Mouse (Mus musculus): Measurements from ENCODE around the gene Gm28230.

Gene Gm28230

DNA sequence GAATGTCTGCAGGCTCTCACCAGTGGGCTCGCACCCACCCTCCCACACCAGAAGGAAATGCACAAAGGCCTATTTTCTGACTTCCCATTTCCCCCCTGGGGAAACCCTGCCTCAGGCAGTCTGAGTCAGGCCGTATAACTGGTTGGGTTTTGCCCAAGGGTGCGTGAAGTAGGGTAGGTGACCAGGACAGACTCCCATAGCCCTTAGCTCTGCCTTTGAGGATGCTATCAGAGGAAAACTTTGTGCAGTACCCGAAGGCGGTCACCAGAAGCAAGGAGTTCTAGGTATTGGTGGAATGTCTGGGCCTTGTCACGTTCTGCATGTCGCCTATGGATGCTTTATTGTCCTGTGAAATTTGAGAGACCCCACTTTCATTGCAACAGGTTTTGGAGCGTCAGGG, 3.6 kb upstream of the Gm28230 start:
- peak; percentile 32 for DNase-seq (ENCODE audit: low spot score)

DNA sequence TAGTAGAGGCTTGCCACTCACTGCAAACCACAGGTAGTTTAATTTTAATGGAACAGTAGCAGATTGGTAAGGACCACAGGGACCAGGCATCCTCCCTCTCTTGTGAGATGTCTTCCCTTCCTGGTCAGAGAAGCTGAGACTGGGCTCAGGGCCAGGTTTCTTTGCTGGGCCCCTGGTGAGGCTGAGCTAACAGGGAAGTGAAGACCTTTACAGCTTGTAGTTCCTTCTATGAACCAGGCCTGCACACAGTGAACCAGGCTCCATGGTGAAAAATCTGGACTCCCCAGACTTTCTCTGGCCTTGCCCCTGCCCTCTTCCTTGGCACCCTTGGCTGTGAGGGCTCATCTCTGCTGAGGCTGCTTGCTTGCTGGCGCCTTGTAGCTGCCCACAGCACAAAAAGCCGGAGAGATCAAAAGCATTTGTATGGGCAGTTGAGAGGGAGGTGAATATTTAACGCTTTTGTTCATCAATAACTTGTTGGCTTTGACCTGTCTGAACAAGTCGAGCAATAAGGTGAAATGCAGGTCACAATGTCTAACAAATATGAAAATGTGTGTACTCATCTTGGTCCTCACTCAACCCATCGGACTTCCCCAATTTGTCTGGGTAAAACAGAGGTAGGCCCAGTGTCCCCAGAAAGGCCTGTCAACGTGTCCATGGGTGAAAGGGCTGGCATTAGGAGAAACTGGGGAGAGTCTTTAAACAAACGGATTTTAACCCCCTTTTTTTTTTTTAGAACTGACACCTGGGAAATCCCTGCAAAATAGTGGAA, 2.1 kb upstream of the Gm28230 start:
- no peak for DNase-seq (ENCODE audit: low spot score)

DNA sequence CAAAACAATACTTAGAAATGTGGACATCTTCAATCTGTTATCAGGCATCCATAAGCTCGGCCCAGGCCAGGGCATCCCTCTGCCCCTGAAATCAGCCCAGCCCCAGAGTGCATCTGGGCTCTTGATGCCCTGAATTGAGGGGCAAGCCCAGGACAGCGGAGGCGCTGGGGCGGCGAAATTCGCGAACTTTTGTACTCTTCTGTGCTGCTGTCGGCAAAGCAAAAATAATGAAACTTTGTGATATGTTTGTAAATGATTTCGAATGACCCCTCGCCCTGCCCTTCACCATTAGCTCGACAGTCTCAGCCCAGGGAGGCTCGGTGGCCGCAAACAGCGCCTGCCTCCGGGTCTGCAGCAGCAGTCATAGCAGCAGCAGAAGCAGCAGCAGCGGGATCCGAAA, 1.4 kb upstream of the Gm28230 start:
- DNase-seq (ENCODE audit: low spot score), result no peak

DNA sequence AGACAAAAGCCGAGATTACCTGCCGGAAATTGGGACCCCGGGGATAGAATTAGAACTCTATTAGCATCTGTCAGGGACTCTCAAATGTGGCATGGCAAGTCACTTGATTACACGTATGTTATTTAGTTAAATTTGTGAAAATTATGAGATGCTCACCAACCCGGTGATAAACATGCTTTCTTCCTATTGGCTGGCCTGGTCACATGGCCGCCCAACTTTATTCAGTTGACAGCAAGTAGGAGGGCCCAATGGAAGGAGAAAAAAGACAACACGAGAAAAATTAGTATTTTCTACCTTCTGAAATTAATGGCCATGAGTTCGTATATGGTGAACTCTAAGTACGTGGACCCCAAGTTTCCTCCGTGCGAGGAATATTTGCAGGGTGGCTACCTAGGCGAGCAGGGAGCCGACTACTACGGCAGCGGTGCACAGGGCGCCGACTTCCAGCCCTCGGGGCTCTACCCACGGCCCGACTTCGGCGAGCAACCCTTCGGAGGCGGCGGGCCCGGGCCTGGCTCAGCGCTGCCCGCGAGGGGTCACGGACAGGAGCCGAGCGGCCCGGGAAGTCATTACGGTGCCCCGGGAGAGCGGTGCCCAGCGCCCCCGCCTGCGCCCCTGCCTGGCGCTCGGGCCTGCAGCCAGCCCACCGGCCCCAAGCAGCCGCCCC, 578 bp downstream of the Gm28230 start:
- no peak for DNase-seq (ENCODE audit: low spot score)

DNA sequence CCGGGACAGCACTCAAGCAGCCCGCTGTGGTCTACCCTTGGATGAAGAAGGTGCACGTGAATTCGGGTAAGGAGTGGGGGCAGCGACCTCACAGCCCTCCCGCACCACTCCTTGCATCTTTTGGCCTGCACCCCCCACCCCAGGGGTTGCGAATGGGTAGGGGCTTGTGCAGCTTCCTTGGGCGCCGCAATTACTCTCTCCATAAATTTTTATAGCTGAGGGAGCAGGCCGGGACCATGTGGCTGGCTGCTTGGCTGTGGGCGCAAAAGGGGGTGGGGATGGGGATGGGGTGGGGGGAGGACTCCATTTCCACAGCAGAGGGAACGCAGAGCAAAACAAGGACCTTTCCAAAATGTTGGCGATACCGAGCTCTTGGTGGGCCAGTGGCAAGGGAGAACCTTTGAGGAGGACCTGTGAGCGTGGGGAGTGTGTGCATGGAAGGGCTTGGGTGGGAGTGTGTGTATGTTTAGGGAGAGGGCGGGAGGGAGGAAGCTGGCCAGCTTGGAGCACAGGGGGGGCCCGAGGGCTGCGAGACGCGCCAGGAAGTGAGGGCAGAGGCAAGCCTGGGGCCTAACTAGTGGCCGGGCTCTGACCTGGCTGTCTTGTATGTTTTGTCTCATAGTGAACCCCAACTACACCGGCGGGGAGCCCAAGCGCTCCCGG, 1.2 kb downstream of the Gm28230 start:
- DNase-seq (ENCODE audit: low spot score), result no peak

DNA sequence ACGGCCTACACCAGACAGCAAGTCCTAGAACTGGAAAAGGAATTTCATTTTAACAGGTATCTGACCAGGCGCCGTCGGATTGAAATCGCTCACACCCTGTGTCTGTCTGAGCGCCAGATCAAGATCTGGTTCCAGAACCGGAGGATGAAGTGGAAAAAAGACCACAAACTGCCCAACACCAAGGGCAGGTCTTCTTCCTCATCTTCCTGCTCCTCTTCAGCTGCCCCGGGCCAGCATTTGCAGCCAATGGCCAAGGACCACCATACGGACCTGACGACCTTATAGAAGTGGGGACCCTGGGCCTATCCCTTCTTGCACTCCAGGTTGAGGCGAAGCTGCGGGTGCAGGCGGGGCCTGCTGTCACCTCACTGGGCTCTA, 1.8 kb downstream of the Gm28230 start:
- DNase-seq (ENCODE audit: low spot score), result no peak

DNA sequence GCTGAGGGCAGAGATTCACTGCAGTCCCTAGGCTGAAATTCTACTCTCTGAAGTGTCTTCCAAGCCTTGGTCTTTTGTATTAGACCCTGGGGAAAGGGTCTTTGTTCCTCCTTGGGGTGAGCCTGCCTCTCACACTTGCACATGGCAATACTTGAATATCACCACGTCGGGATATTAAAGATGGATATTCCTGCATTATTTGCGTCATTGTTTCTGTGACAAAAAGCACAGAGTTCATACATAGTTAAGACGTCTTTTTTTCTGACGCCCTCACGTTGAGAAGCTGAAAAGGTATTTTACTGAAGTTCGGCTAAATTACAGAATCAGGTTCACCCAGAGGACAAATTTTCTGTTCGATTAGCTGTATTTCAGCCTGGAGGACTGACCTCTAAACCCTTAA, 3.8 kb downstream of the Gm28230 start:
- no peak for DNase-seq (ENCODE audit: low spot score)

DNA sequence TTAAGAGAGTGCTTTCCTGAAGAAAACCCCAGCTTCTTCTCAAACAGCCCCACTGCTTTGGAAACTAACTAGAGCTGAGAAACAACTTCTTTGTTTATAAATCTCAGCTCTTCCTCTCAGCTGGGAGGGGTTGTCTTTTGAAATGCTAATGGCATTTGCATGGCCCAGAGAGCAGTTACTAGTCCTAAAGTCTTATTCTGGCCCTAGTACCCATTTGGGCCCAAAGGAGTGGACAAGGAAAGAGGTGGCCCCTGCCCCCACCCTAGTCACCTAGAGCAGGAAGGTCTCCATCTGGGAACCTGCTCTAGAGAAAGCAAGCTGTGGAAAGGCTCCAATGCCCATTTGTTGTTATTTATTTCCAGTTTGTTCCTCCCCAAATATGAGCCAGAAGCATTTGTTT, 4.5 kb downstream of the Gm28230 start:
- DNase-seq (ENCODE audit: low spot score), result no peak

DNA sequence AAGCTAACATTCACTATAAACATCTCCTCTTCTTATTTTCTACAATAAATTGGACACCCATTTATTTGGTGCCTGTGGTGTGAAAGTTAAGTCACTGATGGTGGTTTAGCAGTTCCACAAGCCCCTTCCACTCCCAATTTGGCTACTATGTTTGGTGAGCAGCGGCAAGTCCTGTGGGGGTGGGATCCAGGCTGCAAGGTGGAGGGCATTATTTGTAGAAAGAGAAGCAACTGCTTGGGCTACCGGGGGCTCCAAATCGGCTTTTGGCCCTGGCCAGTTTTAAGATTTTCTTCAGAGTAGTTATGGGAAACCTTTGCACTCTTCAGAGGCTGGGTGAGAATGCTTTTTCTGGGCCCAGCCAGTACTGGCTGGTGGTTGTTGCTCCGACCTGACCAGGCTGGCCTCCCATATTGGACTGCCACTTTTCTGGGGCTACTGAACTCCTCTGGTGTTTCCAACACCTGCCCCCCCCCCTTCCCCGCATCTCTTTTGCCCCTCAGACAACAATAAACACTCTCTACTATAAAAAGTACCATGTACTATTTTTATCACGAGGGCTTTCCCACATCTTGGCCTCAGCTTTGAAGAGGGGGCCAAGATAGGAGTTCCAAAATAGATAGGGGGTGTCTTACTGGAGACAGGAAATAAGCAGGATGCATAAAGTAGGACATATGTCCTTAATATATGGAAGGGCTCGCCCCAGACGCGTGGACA, 5.4 kb downstream of the Gm28230 start:
- DNase-seq (ENCODE audit: low spot score), result no peak

DNA sequence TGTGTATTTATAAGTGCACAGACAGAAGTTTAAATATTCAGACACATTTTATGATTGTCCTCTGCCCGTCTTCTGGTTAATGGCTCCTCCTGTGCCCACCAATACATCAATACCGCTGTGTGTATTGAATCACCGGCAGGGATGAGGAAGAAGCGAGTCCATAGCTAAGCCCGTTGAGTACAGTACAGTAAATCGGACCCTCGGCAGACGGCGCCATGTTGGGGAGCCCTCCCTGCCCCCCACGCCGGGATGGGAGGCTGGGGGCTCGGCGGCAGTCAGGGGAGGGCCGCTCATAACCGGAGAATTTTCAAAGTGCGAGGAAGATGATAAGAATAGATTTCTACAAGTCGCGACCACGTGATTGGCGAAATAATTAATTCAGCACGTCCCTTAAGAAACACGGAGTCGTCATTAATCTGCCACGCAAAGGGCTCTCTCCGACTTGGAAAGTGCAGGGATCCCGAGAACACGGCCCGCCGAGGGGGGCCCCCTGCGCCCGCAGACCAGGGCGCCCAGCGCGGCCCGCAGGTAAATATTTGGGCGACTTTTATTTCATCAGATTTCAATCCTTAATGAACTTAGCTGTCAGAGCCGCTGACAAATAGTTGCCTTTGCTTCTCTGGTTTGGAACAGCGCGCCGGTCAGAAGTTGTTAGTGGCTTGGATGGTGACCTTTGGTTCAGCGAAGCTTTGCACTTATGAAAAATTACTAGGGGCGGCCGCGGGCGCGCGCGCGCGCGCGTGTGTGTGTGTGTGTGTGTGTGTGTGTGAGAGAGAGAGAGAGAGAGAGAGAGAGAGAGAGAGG, 6.2 kb downstream of the Gm28230 start:
- no peak for DNase-seq (ENCODE audit: low spot score)

DNA sequence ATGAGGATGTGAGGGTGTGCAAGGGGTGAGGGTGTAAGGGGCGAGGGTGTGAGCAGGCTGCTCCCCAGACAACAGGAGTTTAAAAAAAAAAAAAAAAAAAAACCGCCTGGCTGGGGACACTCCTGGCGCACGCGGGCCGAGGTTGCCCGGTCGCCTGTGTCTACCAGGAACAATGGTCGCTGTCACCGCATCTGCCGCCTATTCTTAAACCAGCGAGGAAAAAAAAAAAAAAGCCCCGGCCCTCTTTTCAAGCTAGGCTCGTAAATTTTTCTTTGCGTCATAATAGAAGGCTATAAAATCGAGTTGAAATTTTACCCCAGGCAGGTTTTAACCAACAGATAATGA, 6.8 kb downstream of the Gm28230 start:
- no peak for DNase-seq (ENCODE audit: low spot score)

DNA sequence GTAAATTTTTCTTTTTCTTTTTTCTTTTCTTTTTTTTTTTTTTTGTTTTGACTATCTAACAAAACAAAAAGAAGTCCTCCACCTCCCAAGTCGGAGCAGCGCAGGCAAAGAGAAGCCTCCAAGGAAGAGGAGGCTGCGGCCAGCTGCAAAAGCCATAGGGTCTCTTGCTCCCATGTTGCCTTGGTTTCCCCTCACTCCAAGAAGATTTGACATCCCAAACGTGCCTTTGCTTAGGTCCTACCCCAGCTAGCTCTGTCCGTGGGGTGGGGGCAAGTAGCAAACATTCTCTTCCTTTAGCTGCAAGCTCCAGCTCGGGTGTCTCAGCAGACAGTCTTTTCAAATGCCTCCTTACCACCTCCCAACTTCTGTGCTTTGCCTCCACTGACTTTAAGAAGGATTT, 7.2 kb downstream of the Gm28230 start:
- no peak for DNase-seq (ENCODE audit: low spot score)

DNA sequence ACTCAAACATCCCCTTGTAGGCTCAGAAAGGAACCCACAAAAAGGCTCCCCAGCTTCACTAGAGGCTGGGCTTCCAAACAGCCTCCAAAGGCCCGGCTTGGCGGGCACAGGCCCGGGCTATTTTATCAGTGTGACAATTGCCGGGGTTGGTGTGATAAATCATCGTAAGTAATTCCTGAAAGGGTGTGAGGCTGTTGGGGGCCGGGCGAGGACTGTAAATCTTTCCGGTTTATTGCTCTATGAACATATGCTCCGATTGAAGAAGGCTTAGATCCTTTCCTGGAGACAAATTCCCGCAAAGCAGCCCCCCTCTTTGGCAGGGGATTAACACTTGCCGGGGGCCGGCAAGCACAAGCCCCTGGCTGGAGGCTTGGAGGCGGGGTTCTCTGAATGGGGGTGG, 7.9 kb downstream of the Gm28230 start:
- no peak for DNase-seq (ENCODE audit: low spot score)

DNA sequence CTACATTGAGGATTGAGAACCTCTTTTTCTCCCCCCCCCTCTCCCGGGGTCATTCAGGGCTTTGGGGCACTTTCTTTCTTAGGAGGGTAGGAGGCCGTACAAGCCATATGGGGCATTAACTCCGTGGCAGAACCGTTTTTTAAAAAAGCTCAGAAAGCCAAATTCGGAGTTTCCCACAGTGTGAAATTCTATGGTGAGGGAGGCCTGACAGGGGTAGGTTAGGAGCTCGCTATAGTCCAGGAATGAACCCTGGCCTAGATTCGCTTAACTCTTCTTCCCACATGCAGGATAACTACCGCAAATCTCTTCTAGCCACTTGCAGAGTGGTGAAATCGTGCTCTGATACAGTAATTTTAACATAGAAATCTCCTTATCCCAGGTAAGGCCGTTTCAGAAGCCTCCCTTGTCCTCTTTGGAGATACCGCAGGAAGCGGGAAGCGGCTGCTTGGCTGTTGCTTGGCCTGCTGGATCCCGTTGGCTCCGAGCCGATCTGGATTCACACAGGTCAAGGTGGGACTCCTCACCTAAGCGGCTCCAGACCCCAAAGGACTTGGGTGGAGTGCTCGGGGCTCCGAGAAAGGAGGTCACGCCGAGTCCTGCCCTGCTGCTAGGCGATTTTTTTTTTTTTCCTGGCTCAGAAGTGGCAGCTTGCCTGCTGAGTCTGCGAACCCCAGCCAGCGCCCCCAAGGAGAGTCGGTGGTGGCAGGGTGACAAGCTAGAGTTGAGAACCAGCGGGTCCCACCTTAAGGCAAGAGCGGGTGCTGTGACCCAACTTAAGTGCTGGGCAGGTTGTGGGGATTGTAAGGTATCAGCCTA, 8.7 kb downstream of the Gm28230 start:
- DNase-seq (ENCODE audit: low spot score), result no peak

DNA sequence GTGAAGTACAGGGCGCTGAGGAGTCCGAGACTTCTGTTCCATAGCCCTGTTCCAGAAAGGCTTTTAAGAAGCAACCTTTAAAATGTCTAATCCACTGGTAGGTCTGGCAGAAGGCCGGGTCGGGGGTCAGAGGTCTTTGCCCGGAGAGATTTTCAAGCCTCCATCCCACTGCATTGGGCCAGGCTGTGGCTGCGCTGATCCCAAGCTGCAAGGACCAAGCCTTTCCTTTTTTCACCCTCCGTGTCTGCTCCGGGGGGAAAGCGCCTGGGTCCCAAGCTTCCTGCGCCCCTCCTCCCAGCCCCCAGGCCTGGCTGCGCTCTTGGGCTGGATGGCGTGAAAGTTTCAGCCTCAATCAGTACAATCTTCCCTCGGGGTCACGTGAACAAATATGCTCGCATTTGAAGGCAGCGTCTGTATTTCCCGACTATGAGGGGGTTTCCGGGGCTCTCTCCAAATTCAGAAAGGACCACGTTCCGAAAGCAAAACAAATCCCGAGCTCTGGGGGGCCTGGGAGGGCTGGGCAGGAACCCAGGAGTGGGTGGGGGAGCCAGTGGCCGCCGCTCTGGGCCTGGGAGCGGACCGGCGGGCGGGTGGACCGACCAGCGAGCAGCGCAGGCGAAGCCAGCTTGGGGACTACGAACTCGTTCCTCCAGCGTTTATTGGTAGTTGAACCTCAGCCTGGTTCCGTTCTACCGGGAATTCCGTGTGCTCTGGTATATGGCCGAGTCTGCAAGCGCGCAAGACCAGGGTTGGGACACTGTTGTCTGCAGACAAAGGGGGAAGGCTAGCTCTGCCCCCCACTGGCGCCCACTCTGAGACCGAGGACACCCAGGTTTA, 9.5 kb downstream of the Gm28230 start:
- no peak for DNase-seq (ENCODE audit: low spot score)

DNA sequence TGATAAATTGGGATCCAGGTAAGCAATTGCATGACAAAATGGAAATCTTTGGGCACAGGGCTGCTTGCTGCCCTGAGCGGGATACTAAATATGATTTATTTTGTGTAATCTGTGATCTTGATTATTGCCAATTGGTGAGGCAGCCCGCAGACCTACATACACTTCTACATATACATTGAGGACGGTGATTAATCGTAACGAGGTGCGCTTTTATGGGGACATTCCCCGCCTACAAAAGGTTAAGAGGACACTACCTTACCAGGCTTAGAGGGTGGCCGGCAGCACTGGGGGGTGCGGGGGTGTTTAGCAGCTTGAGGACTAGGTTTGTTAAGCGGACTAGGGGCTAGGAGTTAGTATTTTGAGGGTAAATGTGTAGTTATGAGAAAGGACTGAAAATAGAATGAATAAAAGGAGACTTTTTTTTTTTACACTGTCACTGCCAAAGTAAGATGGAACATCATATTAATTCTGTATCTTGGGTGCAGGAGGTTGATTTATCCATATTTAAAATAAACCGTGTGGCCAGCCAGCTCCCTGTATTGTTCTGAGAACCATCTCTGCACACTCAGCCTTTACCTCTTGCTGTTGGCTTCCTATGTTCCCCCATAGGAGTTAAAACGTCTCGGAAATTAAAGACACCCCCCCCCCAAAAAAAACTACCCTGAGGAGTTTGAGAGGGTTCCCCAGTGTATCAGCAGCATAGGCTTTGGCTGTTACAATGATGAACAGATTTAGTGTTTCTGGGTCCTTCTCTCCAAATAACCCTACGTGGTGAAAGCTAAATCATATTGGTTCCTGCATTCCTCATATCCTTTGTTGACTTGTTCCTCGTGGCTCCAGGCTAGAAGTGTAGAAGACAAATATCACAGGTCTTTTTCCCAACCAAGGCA, 10.4 kb downstream of the Gm28230 start:
- DNase-seq (ENCODE audit: low spot score), result no peak

DNA sequence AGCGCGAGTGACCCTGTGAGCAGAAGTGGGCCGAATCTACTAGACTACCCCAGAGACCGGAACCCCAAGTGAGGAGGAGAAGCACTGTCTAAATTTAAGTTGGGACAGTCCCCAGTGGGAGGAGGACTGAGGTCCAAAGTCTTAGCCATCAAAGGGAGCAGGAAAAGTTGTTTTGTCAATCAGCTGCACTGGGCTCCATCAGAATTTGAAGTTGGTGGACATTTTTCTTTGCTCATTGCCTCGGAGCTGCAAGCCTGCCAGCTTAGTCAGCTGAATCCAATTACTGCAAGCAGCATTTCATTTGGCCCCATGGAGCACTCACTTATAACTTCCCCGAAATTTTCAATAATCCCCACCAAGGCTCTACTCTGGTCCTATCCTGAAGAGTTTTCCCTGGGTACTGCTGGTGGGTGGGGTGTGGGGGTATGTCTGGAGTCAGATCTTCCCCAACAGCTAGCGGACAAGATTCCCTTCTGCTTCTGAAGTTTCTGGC, 11.1 kb downstream of the Gm28230 start:
- DNase-seq (ENCODE audit: low spot score), result no peak

DNA sequence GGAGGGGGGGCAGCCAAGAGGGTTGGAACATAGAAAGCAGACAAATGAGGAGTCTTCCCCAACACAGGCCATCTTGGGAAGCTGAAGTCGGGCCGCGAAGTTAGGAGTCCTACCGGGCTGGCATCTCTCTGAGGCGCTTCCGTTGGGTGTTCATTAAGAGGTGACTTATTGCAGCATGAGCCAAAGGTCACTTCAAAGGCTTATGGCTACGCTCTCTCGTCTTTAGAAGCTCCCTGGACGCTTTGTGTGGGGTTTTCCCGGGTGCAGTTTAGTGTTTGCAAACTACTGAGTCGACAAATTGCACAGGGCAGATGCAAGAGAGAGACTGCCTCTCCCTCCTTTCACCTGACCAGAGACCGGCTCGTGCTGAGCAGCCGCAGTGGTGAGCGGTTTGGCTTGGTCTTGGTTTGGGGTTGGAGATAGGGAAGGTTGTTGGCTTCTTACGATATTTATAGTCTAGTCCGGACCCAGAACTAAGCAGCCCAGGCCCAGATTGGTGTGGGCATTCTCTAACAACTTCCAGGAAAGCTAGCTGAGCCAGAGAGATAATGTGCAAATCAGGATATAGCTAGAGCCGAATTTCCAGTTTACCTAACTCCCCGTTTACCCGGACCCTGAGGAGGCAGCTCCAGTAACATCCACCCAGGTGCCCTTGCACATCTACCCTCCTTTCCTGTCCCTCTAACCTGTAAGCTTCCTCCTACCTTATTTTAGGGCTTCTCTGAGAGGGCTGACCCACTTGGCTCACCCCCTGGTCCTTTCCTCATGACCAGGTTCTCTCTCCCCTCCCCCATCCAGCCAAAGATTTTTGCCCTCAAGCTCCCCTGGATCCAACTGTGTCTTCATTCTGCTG, 12.3 kb downstream of the Gm28230 start:
- DNase-seq (ENCODE audit: low spot score), result no peak

Data from testis, postnatal 10 days (tissue).